Mouse (Mus musculus): ENCODE results near the gene Stx18.

- TF ChIP-seq CTCF (conservative IDR thresholded peaks at IDR 0.05; ENCODE audit: insufficient read depth, insufficient read length, low read depth, low read length) (no peak), POLR2A (IDR thresholded peaks at IDR 0.05; ENCODE audit: low read depth, low read length) (no peak)
Observed at GRCm38 (mm10) chr5:38126519-38127306, 88.2 kb downstream of the Stx18 start.
